Mouse (Mus musculus): Measurements from ENCODE around the gene Fzr1.

Fzr1 gene

DNA sequence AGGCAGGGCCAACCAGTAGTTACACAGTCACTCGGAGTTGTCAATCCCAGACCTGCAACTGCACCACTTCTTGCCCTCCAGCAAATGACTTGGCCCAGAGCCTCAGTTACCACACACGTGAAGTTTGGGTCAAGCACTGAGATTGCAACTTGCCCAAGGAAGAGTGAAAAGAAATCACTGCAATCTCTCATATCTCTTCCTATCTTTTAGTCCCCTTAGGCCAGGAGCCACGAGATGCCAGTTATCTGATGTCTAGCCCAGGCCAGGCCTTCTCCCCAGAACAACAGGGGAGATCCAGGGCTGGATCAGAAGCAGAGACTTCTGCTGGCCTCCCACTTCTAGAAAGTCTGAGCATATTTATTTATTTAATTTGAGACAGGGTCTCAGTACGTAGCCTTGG is 22.8 kb downstream of the Fzr1 start:
- no peak for DNase-seq (ENCODE audit: low spot score)

DNA sequence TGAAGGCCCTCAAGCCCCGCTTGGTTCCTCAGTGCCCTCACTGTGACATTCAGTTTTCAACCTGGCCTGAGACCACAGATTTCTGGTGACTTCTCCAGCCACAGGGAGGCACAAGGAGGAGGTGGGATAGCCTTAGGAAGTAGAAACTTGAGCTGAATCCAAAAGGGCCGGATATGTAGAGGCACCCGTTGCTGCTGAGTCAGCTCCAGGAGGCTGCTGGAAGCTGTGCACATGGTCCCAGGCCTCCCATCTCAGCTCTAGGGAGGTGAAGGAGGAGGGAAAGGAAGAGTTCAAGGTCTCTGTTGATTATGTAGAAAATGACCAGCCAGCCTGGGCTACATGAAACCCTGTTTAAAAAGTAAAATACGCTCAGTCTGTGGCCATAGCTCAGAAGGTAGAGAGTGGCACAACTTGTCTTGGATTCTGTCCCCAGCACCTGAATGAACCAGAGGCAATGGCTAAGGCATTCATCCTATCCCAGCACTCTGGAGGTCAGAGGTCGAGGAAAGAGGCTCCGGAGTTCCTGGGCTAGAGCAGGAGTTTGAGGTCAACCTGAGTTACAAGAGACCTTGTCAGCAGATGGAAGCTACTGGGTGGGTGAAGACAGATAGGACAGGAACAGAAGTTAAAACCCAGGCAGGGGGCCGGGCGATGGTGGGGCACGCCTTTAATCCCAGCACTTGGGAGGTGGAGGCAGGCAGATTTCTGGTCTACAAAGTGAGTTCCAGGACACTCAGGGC is 23.4 kb downstream of the Fzr1 start:
- no peak for DNase-seq (ENCODE audit: low spot score)

DNA sequence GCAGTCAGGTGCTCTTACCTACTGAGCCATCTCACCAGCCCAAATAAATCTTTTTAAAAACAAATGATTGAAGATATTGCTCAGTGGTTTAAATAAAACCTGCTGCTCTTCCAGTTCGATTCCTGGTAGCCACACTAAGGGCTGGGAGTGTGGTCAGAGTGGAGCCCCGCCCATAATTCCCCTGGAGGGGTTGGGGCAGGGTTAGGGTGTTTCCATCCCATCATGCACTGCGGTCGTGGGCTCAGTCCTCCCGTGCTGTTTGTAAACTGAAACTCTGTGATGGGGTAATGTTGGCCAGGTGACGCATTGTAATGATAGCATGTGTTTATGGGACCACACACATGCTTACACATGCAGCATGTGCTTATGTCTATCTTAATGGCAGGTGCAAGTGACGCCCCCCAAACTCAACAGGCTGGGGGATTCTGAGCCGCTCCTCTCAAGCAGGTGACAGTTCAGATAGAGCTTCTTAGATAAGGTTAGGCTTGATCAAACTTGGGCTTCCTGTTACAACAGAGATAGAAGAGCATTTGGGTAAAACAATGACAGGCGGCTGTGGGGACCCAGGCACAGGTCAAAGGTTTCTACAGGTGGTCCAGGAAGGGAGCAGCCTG is 26.5 kb downstream of the Fzr1 start:
- DNase-seq (ENCODE audit: low spot score) = no peak

DNA sequence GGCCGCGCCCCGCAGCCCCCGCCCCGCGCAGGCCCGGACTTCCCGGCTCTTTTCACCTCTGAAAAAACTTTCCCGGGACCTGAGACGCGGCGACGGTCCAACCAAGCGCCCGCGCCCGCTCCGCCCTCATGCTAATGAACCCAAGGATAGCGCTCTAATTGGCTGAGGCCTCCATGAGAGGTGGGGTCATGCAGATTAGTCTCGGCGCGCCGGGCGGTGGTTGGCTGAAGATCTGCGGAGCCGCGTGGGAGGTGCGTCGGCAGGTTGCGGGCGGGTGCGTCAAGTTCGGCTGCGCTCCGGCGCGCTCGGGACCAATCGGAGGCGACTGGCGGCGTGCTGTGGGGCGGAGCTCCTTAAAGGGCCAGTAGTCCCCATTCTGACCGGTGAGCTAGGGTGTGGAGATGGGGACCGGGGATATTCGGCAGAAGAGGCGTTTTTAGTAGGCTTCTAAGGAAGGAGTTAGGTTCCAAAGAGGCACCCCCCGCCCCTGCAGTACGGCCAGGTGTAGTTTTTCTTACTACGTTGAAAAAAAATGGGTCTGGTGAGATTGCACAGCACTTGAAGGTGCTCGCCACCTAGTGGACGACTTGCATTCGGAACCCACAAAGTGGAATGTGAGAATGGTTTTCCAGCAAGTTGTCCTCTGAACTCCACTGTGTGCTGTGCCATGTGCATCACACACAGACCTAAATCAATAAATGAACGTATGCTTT is 27.8 kb downstream of the Fzr1 start, which contains the start of gene Hmg20b:
TSS of gene Hmg20b (minus strand) at position 130 of the 713 bp plus-strand sequence.
- DNase-seq (ENCODE audit: low spot score) = peak; percentile 99

DNA sequence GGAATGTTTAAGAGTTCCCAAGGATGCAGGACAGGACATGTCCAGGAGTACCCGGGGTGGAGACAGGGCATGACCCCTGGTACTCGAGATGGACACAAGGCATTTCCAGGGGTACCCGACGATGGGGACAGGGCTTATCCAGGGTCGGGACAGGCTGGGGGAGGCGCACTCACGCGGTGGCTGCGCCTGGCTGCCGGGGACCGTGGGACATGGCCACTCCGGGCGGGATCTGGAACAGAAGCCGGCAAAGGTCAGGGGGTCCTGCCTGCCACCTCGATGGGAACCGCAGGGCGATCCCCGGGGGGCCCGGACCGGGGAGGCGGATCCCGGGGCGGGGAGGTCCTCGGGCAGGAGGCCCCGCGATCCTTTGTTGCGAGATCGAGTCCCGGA is 28.4 kb downstream of the Fzr1 start:
- no peak for DNase-seq (ENCODE audit: low spot score)

DNA sequence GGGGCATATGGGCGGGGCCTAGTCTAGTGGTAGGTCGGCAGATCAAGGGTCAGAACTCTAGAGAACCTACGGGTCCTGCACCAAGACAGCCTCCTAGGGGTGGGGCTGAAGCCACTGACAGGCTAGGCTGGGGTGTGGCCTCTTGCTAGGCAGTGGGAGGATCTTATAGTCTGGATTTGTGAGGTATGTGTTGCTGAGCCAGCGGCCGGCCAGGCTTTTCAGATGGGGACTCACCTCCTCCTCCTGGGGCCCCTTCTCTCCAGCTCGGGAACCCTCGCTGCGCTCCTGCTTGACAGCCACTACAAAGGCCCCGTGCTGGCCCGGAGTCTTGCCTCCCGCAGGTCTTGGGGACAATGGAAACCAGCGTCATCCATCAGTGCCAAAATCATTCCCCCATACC is 29.2 kb downstream of the Fzr1 start:
- DNase-seq (ENCODE audit: low spot score) = peak; percentile 74

DNA sequence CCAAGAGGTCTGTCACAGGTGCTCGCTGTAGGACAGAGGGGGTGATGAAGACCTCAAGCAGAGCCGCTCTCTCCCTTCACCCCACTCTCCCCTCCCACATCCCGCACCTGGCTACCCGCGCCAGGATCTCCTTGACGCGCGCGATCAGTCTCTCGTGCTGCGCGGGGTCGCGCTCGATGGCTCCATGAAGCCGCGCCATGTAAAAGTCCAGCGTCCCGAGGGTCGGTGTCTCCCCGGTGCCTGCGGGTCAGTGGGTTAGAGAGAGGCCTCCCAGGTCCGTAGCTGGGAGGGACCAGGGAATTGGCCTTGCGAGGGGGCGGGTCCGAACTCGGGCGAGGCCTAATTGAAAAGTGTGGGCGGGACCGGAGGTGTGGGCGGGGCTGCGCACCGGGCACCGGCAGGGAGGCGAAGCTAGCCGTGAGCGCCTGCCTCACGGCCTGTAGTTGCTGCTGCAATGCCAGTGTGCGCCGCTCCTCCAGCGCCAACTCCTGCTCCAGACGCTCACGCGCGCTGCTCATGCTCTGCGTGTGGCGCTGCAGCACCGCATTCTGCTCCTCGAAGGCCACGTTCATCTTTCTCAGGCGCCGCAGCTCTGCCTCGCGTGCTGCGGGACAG is 31.8 kb downstream of the Fzr1 start:
- peak; percentile 91 for DNase-seq (ENCODE audit: low spot score)

DNA sequence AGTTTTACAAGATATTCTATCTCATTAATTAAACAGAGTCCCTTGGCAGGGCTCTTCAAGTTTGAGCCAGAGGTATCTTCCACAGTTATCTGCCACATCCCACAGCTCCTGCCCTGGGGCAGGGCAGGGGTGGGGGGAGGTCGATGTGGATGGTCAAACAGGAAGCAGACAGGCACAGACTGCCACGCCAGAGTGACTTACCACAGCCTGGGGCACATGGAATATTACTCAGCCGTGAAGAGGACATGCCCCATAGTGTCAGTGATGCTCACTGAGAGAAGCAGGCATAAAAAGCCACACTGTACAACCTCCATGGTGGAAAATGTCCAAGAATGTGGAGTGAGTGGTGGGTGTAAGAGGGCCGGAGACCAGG is 33.2 kb downstream of the Fzr1 start:
- DNase-seq (ENCODE audit: low spot score) = no peak

DNA sequence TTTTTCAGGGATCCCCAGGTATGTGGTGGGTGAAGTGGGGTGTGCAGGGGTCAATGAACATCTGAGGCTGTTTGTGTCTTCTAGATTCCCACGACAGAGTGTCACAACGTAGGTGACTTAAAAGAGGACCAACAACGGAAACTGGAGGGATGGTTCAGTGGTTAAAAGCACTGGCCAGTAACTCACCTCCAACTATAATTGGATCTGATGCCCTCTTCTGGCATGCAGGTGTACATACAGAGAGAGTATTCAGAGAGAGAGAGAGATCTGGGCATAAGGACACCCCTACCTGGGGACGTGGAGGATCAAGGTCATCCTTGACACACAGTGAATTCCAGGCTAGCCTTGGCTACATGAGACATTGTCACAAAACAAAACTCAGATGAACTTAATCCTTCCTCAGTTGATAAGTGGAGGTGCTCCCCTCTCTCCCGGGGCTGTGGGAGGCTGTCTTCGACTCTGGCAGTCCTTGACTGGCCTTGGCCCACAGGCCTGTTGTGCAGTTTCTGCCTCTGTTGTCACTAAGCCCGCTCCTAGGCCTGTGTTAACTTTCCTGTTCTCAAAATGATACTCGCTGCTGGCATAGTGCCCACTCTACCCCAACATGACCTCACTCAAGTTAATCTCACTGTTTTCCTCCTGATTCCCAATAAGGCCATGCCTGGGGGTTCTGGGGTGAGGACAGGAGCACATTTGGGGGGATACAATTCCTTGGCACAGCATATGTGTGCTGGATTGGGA is 33.7 kb downstream of the Fzr1 start:
- DNase-seq (ENCODE audit: low spot score) = peak; percentile 90

DNA sequence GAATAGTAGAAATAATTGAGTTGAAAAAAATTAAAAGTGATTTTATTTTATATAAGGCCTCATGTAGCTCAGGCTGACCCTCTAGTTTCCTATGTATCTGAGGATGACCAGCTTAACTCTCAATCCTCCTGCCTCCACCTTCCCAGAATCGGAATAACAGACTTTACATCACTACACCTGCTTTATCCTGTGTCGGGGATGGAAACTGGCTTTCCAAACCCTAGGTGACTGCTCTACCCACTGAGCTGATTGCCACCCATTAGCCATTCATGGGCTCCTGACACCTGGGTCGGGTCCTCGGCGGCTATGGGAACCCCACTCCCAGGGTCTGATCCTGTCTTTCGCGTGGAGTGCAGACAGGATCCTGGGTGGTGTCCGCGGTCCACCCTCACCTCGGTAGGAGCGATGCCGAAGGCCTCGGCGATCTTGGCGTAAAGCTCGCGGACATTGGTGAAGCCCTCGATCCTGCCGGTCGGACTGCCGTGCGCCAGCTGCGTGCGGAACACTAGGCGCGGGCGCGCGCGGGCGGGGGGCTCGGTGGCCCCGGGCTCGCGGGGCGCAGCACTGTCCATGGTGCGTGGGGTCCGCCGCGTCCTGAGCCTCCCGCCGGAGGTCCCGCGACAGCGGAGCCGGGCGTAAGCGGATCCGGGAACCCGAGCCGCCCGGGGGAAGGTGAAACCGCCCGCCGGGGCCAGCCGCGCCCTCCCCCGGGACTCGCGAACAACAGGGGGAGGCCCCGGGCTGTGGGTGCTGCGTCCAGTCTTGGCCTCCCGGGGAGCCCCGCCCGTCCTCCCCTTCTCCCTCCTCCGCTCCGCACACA is 35.4 kb downstream of the Fzr1 start, which contains the start of gene Gipc3:
TSS of gene Gipc3 (minus strand) at position 581 of the 820 bp plus-strand sequence.
- no peak for DNase-seq (ENCODE audit: low spot score)

DNA sequence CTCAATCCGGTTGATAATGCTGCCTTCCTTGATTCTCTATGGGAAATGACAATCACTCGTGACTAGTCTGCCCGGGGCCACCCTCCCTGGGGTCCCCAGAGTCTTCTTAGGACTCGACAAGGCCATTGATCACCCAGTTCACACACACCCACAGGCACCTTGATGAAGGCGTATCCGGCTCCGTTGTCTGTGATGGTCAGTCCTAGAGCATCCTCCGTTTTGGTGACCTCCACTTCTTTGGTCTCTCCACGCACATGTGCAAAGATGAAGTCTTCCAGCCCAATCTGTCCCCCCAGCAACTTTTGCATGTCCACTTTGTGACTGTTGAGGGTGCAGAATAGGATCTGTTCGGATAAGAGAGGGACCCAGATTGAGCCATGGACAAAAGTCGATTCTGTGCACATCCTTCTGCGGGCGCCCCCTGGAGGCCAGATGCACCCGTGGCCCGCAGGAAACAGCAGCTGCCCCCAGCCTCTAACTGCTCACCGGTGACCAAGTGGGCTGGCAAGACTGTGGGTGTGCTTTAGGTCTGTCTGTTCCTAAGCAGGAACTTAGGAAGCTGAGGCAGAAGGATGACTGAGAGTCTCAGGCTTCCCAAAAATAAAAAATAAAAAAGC is 36.9 kb downstream of the Fzr1 start:
- DNase-seq (ENCODE audit: low spot score) = peak; percentile 92

DNA sequence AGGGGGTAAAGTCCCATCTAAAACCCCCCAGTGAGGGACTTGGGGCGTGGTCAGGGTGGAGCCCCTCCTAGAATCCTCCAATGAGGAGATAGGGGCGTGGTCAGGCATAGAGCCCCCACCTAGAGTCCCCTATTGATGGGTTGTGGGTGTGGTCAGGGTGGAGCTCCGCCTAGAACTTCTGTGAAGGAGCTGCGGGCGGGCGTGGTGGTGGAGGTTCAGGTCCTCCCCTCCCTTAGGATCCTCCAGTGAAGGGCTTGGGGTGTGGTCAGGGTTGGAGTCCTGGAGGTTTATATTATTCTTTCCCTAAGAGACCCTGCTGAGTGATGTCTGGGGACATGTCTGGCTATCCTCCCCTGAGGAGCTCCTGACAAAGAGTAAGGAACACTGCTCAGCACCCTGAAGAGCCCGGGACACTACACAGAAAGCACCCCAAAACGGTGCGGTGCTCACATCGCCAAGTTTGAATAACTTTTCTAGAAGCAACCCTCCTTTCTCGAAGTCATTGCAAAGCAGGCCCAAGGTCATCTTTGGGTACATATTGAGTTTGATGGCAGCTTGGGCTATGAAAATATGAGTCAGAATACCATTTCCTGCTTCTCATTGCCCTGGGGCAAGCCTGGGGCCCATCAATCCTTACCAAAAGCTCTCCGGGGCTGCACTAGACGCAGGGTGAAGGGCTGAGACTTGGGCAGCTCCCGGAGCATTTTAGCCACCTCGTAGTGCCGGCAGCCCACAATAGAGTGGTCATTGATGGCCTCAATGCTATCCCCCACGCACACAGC is 37.6 kb downstream of the Fzr1 start:
- DNase-seq (ENCODE audit: low spot score) = peak; percentile 60

DNA sequence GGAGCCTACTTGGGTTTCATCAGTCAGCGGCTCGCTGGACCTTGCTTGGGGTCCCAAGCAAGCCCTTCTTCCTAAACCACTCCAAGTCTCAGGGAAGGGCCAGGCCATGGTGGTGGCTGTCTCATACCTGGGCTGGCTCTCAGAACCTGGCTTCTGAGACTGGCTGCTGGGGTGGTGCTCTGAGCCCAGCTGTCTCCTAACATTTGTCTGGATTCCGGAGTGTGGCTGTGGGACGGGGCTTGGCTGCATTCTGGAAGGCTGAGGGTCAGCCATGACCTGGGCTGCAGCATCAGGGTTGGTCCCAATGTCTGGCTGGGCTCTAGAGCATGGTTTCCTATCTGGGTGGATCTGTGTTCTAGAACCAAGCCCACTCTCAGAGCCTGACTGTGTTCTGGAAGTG is 41.8 kb downstream of the Fzr1 start:
- no peak for DNase-seq (ENCODE audit: low spot score)

DNA sequence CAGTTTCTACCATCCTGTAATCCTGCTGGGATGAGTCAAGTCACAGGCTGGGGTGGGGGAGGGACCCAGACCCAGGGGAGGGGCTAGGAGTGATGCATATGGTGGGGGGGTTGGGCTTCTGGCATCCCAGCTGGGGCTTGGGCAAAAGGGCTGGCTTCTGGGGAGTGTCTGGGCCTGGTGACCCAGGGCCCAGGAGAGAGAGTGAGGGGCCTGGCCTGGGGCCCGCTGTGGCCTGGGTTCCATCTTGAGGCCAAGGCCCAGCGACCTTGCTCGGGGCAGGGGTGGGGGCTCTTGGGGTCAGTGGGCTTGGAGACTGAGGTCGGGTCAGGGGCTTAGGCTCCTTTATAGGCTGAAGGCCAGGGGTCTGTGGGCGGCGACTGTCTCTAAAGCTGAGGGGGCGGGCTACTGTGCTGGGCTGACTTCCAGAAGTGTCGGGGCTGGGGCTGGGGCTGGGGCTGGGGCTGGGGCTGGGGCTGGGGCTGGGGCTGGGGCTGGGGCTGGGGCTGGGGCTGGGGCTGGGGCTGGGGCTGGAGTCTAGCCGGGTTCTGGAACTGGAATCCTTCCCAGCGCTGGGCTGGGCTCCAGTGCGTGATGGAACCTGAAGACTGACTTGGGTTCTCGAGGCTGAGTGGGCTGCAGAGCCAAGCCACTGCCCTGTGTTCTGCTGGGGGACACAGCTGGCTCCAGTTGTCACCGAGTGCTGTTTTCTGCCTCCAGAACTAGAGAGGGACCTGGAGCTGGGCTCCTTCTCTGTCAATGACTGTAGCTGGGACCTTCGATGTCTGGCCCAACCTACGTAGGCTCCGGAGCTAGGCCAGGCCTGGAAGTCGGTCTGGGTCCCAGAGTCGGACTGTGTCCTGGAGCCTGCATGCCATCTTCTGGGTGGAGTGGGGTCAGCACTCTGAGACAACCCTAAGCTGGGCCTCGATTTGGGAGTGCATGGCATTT is 42.6 kb downstream of the Fzr1 start:
- no peak for DNase-seq (ENCODE audit: low spot score)

DNA sequence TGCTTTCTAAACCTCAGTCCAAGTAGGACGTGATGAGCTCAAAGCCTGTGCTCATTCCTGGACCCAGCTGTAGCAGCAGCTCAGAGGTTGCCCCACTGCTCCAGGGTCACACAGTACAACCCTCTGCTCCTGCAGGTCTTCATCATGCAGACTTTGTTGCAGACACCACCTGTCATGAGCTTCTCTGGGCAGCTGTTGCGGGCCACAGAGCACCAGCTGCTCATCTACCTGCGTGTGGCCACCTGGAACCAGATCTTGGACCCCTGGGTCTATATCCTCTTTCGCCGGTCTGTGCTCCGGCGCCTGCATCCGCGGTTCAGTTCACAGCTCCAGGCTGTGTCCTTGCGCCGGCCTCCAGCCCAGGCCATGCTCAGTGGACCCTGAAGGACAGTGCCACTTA is 44.0 kb downstream of the Fzr1 start:
- no peak for DNase-seq (ENCODE audit: low spot score)

DNA sequence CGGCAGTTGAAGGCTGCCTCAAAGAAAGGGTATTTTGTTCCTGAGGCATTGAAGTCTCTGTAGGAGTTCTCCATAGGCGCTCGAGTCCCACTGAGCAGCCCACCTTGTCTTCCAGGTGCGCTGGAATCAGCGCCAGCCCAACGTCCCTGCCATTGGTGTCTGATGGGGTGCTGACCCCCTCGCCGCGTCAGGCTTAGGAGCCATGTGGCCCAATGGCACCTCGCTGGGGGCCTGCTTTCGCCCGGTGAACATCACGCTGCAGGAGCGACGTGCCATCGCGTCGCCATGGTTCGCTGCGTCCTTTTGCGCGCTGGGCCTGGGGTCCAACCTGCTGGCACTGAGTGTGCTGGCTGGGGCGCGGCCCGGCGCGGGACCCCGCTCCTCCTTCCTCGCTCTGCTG is 46.0 kb downstream of the Fzr1 start:
- no peak for DNase-seq (ENCODE audit: low spot score)

DNA sequence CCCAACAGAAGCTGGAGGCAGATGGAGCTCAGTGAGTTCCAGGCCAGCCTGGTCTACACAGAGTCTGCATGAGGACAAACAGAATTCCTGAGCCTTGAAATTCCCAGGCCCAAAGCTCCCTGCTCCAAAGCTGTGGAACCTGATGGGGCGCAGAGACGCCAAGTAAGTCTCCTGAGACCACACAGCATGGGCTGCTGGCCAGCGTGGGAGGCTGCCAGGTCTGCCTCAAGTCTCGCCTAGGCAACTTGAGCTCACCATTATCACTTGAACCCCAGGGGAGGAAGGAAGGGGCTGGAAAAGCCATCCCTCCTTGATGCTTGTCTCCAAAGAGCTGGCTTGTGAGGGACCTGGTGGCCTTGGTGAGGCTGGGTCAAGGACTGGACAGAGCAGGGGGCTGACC is 48.3 kb downstream of the Fzr1 start:
- peak; percentile 71 for DNase-seq (ENCODE audit: low spot score)

DNA sequence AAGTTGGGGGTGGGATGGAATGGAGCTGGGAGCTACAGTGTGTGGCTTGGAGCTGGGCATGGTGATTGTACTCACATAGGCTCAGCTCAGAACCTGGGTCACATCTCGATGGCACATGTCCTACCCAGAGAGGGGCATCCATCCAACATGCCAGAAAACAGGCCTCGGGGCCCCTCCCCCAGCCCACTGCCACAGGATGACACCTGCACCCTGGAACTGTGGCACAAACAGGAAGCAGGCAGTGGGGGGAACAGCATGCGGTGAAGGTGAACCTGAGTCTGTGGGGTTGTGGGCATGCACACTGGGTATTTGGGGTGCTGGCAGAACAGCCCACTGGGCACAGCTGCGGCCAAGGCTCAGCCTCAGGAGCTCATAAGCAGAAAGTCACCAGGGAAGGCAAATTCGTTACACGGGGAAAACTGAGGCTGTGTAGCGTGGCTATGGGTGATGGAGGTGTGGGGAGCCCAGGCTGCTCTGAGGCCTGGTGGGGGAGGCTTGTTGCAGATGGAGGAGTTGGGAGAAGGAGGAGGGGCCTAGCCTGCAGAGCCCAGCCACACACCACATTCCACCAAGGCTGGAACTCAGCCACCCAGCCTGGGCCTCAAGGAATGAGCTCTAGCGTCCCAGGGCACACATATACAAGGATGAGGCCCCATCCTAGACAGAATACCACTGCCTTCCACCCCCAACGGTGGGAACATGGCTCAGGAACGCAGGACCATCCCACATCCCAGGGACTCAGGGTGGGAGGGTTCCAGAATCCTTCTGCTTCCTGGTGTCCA is 48.9 kb downstream of the Fzr1 start:
- DNase-seq (ENCODE audit: low spot score) = peak; percentile 77

All from testis, postnatal 10 days (tissue).